Mouse (Mus musculus): ENCODE data around the gene 2310061N02Rik.

- TF ChIP-seq E2F4 (IDR thresholded peaks at IDR 0.05; ENCODE audit: insufficient read depth) (no peak), TCF12 (IDR thresholded peaks at IDR 0.05; ENCODE audit: insufficient read depth, poor library complexity, severe bottlenecking) (no peak), POLR2A (IDR thresholded peaks at IDR 0.05; ENCODE audit: insufficient read length, low read depth) (no peak), MYOG (IDR thresholded peaks at IDR 0.05; ENCODE audit: control insufficient read depth in 1 of 3, insufficient read depth in 1 of 3, insufficient read length in 2 of 3, low read depth in 2 of 3) (no peak)
Observed at GRCm38 (mm10) chr16:88679099-88679498, 28.7 kb downstream of the 2310061N02Rik start.
